Mouse (Mus musculus) C2C12 (cell line): ENCODE results near the gene Rbfox2. TPM values are rescaled to one million over a fixed set of nuclear protein-coding genes. Genes with fewer than 3 reads are reported as not detected.

Experiments
- H3K27me3 ChIP-seq: one replicate; pipeline ENCODE4 v1.6.1; 2011; ENCODE audit not compliant: control insufficient read depth, insufficient read depth, insufficient read length
- H3K36me3 ChIP-seq: one replicate; pipeline ENCODE4 v1.6.1; 2011; ENCODE audit not compliant: control insufficient read depth, insufficient read depth
- H3K4me3 ChIP-seq: one replicate; pipeline ENCODE4 v1.5.1; 2011; ENCODE audit warnings: mild to moderate bottlenecking, control low read depth; ENCODE audit not compliant: poor library complexity, insufficient read depth, severe bottlenecking
- H3K79me2 ChIP-seq: one replicate; pipeline ENCODE4 v1.6.1; 2011; ENCODE audit not compliant: control insufficient read depth, insufficient read depth
- H3K79me3 ChIP-seq: one replicate; pipeline ENCODE4 v1.6.1; 2011; ENCODE audit warnings: low read depth, control low read depth
- H3ac ChIP-seq: one replicate; pipeline ENCODE3; 2011; ENCODE audit warnings: low read depth; ENCODE audit not compliant: control insufficient read depth, insufficient read length
- CEBPB ChIP-seq: IDR thresholded peaks from one replicate; pipeline ENCODE4 v1.6.1; 2011; ENCODE audit warnings: low read depth, mild to moderate bottlenecking, control low read depth, moderate library complexity
- CTCF ChIP-seq: IDR thresholded peaks from one replicate; pipeline ENCODE4 v1.5.1; 2011; ENCODE audit not compliant: control insufficient read depth, insufficient read depth, insufficient read length
- FOSL1 ChIP-seq: IDR thresholded peaks from one replicate; pipeline ENCODE4 v1.8.0; 2011; ENCODE audit warnings: mild to moderate bottlenecking, low read length; ENCODE audit not compliant: poor library complexity, insufficient read depth, severe bottlenecking
- MAX ChIP-seq: IDR thresholded peaks from one replicate; pipeline ENCODE4 v1.6.1; 2011; ENCODE audit warnings: mild to moderate bottlenecking, control low read depth
- MYOD1 ChIP-seq: IDR thresholded peaks from one replicate; pipeline ENCODE4 v1.6.1; 2011; ENCODE audit warnings: low read depth; ENCODE audit not compliant: control insufficient read depth, insufficient read length
- MYOG ChIP-seq: IDR thresholded peaks from one replicate; pipeline ENCODE4 v1.6.1; 2011; ENCODE audit not compliant: control insufficient read depth, insufficient read length; ENCODE audit errors: extremely low read depth
- USF1 ChIP-seq: IDR thresholded peaks from one replicate; pipeline ENCODE4 v1.6.1; 2011; ENCODE audit warnings: low read depth, mild to moderate bottlenecking, control low read depth, moderate library complexity
- polyA plus RNA-seq: library from polyadenylated mRNA; unstranded; fragments of >200 nt; fragmentation: generic; extraction: Trizol; gene quantifications from one replicate; pipeline ENCODE4 v1.2.1, GENCODE M21; 2012; ENCODE audit warnings: missing spikeins

The Rbfox2 gene
- polyA plus RNA-seq, 1 experiment, result 72.3 TPM

- H3K36me3 ChIP-seq, result no peaks in the 10 kb centered on the region
- no peaks in the 10 kb centered on the region for H3K27me3 ChIP-seq
- peaks cover 27% of the 10 kb centered on the region for H3K79me3 ChIP-seq
- H3ac ChIP-seq, result no peak overlapping the region
- TF ChIP-seq MYOG, result no peak
- TF ChIP-seq CEBPB, result no peak
- no peak for TF ChIP-seq USF1
- TF ChIP-seq MYOD1, result no peak
- TF ChIP-seq CTCF, result no peak
- TF ChIP-seq FOSL1, result no peak
- TF ChIP-seq MAX, result no peak
- H3K79me2 ChIP-seq, result peaks cover 96% of the 10 kb centered on the region
- H3K4me3 ChIP-seq, result no peak overlapping the region
Measured at GRCm38 (mm10) chr15:77254636-77255035, 52.2 kb downstream of the Rbfox2 start.

- Histone ChIP-seq H3K4me3 (no peak overlapping the region), H3K27me3 (no peaks in the 10 kb centered on the region), H3K36me3 (no peaks in the 10 kb centered on the region), H3K79me2 (peaks cover 96% of the 10 kb centered on the region), H3ac (no peak overlapping the region), H3K79me3 (peaks cover 30% of the 10 kb centered on the region)
- TF ChIP-seq CEBPB, result no peak
- TF ChIP-seq MYOG, result no peak
- no peak for TF ChIP-seq CTCF
- no peak for TF ChIP-seq FOSL1
Measured at GRCm38 (mm10) chr15:77254128-77254527, 52.7 kb downstream of the Rbfox2 start.

DNA sequence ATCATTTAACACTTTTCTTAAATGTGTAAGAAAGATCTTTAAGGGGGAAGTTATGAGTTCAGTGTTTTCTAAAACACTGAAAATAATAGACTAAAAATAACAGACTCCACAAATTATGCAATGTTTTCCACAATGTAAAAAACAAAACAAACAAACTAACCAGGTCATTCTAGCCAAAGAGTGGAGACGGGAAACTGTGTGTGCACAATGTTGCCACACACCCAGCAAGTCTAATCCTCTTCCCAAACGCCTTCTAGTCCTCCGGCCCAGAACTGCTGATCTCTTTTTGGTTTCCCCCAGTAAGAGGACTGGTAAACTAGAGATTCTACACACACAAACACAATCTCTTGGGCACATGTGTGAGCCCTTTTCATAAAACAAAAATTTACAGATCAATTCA is 55.1 kb downstream of the Rbfox2 start:
- peaks cover 98% of the 10 kb centered on the region for H3K79me2 ChIP-seq
- no peak overlapping the region for H3K4me3 ChIP-seq
- H3K79me3 ChIP-seq, result peaks cover 33% of the 10 kb centered on the region
- H3ac ChIP-seq, result no peak overlapping the region
- H3K36me3 ChIP-seq, result no peaks in the 10 kb centered on the region
- no peak for TF ChIP-seq CEBPB
- no peak for TF ChIP-seq MYOG
- no peak for TF ChIP-seq MYOD1
- TF ChIP-seq FOSL1, result no peak
- no peak for TF ChIP-seq CTCF
- TF ChIP-seq MAX, result no peak
- TF ChIP-seq USF1, result no peak
- H3K27me3 ChIP-seq, result no peaks in the 10 kb centered on the region

DNA sequence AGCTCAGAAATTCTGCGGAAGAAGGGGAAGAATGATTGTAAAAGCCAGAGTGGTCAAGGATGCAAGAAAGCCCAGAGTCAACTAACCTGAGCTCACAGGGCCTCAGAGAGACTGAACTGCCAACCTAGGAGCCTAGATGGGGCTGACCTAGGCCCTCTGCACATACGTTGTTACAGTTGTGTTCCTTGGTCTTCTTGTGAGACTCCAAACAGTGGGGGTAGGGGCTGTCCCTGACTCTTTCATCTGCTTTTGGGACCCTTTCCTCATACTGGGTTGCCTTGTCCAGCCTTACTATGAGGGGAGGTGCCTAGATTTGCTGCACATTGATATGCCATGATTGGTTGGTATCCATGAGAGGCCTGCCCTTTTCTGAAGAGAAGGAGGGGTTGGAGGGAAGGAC is 56.0 kb downstream of the Rbfox2 start:
- H3ac ChIP-seq, result no peak overlapping the region
- H3K4me3 ChIP-seq, result no peak overlapping the region
- H3K36me3 ChIP-seq, result no peaks in the 10 kb centered on the region
- no peaks in the 10 kb centered on the region for H3K27me3 ChIP-seq
- TF ChIP-seq USF1, result no peak
- no peak for TF ChIP-seq MYOG
- no peak for TF ChIP-seq FOSL1
- no peak for TF ChIP-seq MAX
- no peak for TF ChIP-seq CEBPB
- no peak for TF ChIP-seq MYOD1
- no peak for TF ChIP-seq CTCF
- H3K79me2 ChIP-seq, result peaks cover 98% of the 10 kb centered on the region
- peaks cover 37% of the 10 kb centered on the region for H3K79me3 ChIP-seq

GRCm38 (mm10) chr15:77249421-77249820 is 57.4 kb downstream of the Rbfox2 start:
- no peak overlapping the region for H3ac ChIP-seq
- H3K79me2 ChIP-seq, result peaks cover 97% of the 10 kb centered on the region
- no peaks in the 10 kb centered on the region for H3K27me3 ChIP-seq
- TF ChIP-seq CTCF, result no peak
- no peak for TF ChIP-seq MYOG
- no peak for TF ChIP-seq CEBPB
- no peak for TF ChIP-seq MYOD1
- no peak for TF ChIP-seq FOSL1
- TF ChIP-seq MAX, result no peak
- no peak for TF ChIP-seq USF1
- peaks cover 42% of the 10 kb centered on the region for H3K79me3 ChIP-seq
- no peaks in the 10 kb centered on the region for H3K36me3 ChIP-seq
- no peak overlapping the region for H3K4me3 ChIP-seq

- H3K27me3 ChIP-seq, result no peaks in the 10 kb centered on the region
- TF ChIP-seq MYOG (no peak), MAX (peak; percentile 43), MYOD1 (peak; percentile 8)
- peak overlapping the region; percentile 0 for H3ac ChIP-seq
- no peak overlapping the region for H3K4me3 ChIP-seq
- H3K79me2 ChIP-seq, result peaks cover 95% of the 10 kb centered on the region
- H3K36me3 ChIP-seq, result no peaks in the 10 kb centered on the region
- peaks cover 43% of the 10 kb centered on the region for H3K79me3 ChIP-seq
Measured at GRCm38 (mm10) chr15:77245418-77246365, 61.1 kb downstream of the Rbfox2 start.
